Mouse (Mus musculus): ENCODE results near the gene Qrich2. TPM values are rescaled to one million over a fixed set of nuclear protein-coding genes. Genes with fewer than 3 reads are reported as not detected.
"Not testable (repeated sequence)": the region's sequence is repeated elsewhere in the genome, so short reads cannot be mapped to it uniquely, and the experiment has no call there.

Qrich2 gene
- polyA plus RNA-seq, 1 experiment from 2014 or later = not detected

- no peak overlapping the region for H3K4me3 ChIP-seq
- H3K4me1 ChIP-seq (replicated peaks) = peaks cover 14% of the 10 kb centered on the region
- WGBS = 91% methylated on average over 5 of the region's 5 CpGs
- H3K27ac ChIP-seq = no peak overlapping the region
- H3K9me3 ChIP-seq (replicated peaks) = no peaks in the 10 kb centered on the region
- no peak overlapping the region for H3K9ac ChIP-seq
- H3K36me3 ChIP-seq = no peaks in the 10 kb centered on the region
- ATAC-seq (replicated peaks; ENCODE audit: insufficient number of reproducible peaks, insufficient read depth, low FRiP score, low read depth) = no peak
- no peaks in the 10 kb centered on the region for H3K27me3 ChIP-seq
- H3K4me2 ChIP-seq = no peak overlapping the region
These were observed 49.0 kb downstream of the Qrich2 start for GRCm38 (mm10) chr11:116417054-116417453.

- ATAC-seq (replicated peaks; ENCODE audit: insufficient number of reproducible peaks, insufficient read depth, low FRiP score, low read depth) = no peak
- WGBS = 64% methylated on average over 6 of the region's 6 CpGs
- Histone ChIP-seq H3K4me2 (no peak overlapping the region), H3K36me3 (no peaks in the 10 kb centered on the region), H3K9ac (peak overlapping the region; percentile 12; the same call in 1 of the 2 replicates), H3K4me1 (replicated peaks) (peaks cover 21% of the 10 kb centered on the region), H3K27ac (0 out of 2 replicates have a peak overlapping the region, but pooled peaks have one; percentile 10), H3K27me3 (no peaks in the 10 kb centered on the region; the same call in 1 of the 2 replicates), H3K4me3 (no peak overlapping the region), H3K9me3 (replicated peaks) (no peaks in the 10 kb centered on the region)
These were observed 49.7 kb downstream of the Qrich2 start for GRCm38 (mm10) chr11:116416196-116416943.

- H3K27ac ChIP-seq = no peak overlapping the region
- peak overlapping the region; percentile 99 for H3K4me2 ChIP-seq
- H3K27me3 ChIP-seq = no peaks in the 10 kb centered on the region; the same call in 1 of the 2 replicates
- H3K36me3 ChIP-seq = no peaks in the 10 kb centered on the region
- H3K4me1 ChIP-seq (replicated peaks) = peaks cover 23% of the 10 kb centered on the region
- H3K4me3 ChIP-seq = peak overlapping the region; percentile 82
- no peak for ATAC-seq (replicated peaks; ENCODE audit: insufficient number of reproducible peaks, insufficient read depth, low FRiP score, low read depth)
- peak overlapping the region; percentile 71 for H3K9ac ChIP-seq
- no peaks in the 10 kb centered on the region for H3K9me3 ChIP-seq (replicated peaks)
- WGBS = 73% methylated on average over 4 of the region's 4 CpGs
These were observed 52.4 kb downstream of the Qrich2 start for GRCm38 (mm10) chr11:116413631-116414022.

GRCm38 (mm10) chr11:116412904-116413630, 53.0 kb downstream of the Qrich2 start, which contains the start of gene Rnf157:
Gene Rnf157, minus strand, starts transcription at chr11:116413032.
- Histone ChIP-seq H3K4me2 (peak within 1 kb of the TSS; percentile 99), H3K27me3 (no peaks in the 10 kb centered on the region; the same call in 1 of the 2 replicates), H3K27ac (peak within 1 kb of the TSS; percentile 11; the same call in 1 of the 2 replicates)

GRCm38 (mm10) chr11:116412028-116412827, 53.8 kb downstream of the Qrich2 start:
- Histone ChIP-seq H3K9me3 (replicated peaks) (no peaks in the 10 kb centered on the region), H3K36me3 (no peaks in the 10 kb centered on the region), H3K9ac (peak overlapping the region; percentile 71), H3K4me1 (replicated peaks) (peaks cover 19% of the 10 kb centered on the region), H3K27ac (peak overlapping the region; percentile 11; the same call in 1 of the 2 replicates), H3K27me3 (no peaks in the 10 kb centered on the region; the same call in 1 of the 2 replicates), H3K4me2 (peak overlapping the region; percentile 99), H3K4me3 (peak overlapping the region; percentile 82)
- WGBS = 1% methylated on average over 70 of the region's 76 CpGs
- ATAC-seq (replicated peaks; ENCODE audit: insufficient number of reproducible peaks, insufficient read depth, low FRiP score, low read depth) = peak; percentile 34

More at GRCm38 (mm10) chr11:116412904-116413630, 53.0 kb downstream of the Qrich2 start, which contains the start of gene Rnf157:
- peak within 1 kb of the TSS; percentile 82 for H3K4me3 ChIP-seq
- peak within 1 kb of the TSS; percentile 71 for H3K9ac ChIP-seq
- 2% methylated on average over 67 of the region's 82 CpGs for WGBS
- peaks cover 20% of the 10 kb centered on the region for H3K4me1 ChIP-seq (replicated peaks)
- ATAC-seq (replicated peaks; ENCODE audit: insufficient number of reproducible peaks, insufficient read depth, low FRiP score, low read depth) = peak; percentile 90
- H3K9me3 ChIP-seq (replicated peaks) = no peaks in the 10 kb centered on the region
- no peaks in the 10 kb centered on the region for H3K36me3 ChIP-seq

GRCm38 (mm10) chr11:116411582-116411981, 54.5 kb downstream of the Qrich2 start:
- peak overlapping the region; percentile 71; the same call in 1 of the 2 replicates for H3K9ac ChIP-seq
- no peaks in the 10 kb centered on the region for H3K9me3 ChIP-seq (replicated peaks)
- H3K27me3 ChIP-seq = no peaks in the 10 kb centered on the region; the same call in 1 of the 2 replicates
- peak overlapping the region; percentile 99 for H3K4me2 ChIP-seq
- 32% methylated on average over 6 of the region's 6 CpGs for WGBS
- no peaks in the 10 kb centered on the region for H3K36me3 ChIP-seq
- no peak for ATAC-seq (replicated peaks; ENCODE audit: insufficient number of reproducible peaks, insufficient read depth, low FRiP score, low read depth)
- H3K4me1 ChIP-seq (replicated peaks) = peaks cover 19% of the 10 kb centered on the region
- no peak overlapping the region for H3K27ac ChIP-seq
- peak overlapping the region; percentile 82 for H3K4me3 ChIP-seq

GRCm38 (mm10) chr11:116410415-116410814, 55.6 kb downstream of the Qrich2 start:
- peaks cover 19% of the 10 kb centered on the region for H3K4me1 ChIP-seq (replicated peaks)
- not testable (repeated sequence) for H3K9me3 ChIP-seq (replicated peaks); H3K27me3 ChIP-seq; H3K36me3 ChIP-seq; H3K27ac ChIP-seq; H3K4me3 ChIP-seq; ATAC-seq (replicated peaks; ENCODE audit: insufficient number of reproducible peaks, insufficient read depth, low FRiP score, low read depth); H3K4me2 ChIP-seq; H3K9ac ChIP-seq
- 90% methylated on average over 4 of the region's 4 CpGs for WGBS

- Histone ChIP-seq H3K27ac (no peak overlapping the region), H3K4me3 (no peak overlapping the region), H3K4me1 (replicated peaks) (peaks cover 19% of the 10 kb centered on the region), H3K4me2 (no peak overlapping the region), H3K9me3 (replicated peaks) (no peaks in the 10 kb centered on the region), H3K9ac (no peak overlapping the region), H3K27me3 (no peaks in the 10 kb centered on the region; the same call in 1 of the 2 replicates), H3K36me3 (no peaks in the 10 kb centered on the region)
- WGBS = 78% methylated on average over 3 of the region's 3 CpGs
- ATAC-seq (replicated peaks; ENCODE audit: insufficient number of reproducible peaks, insufficient read depth, low FRiP score, low read depth) = no peak
These were observed 57.0 kb downstream of the Qrich2 start for GRCm38 (mm10) chr11:116409008-116409407.

GRCm38 (mm10) chr11:116406231-116406728, 59.8 kb downstream of the Qrich2 start:
- H3K36me3 ChIP-seq = no peaks in the 10 kb centered on the region
- no peak overlapping the region for H3K4me2 ChIP-seq
- H3K4me3 ChIP-seq = no peak overlapping the region
- peaks cover 2% of the 10 kb centered on the region; the same call in 1 of the 2 replicates for H3K4me1 ChIP-seq (replicated peaks)
- ATAC-seq (replicated peaks; ENCODE audit: insufficient number of reproducible peaks, insufficient read depth, low FRiP score, low read depth) = no peak
- H3K9ac ChIP-seq = no peak overlapping the region
- H3K27ac ChIP-seq = no peak overlapping the region
- 86% methylated on average over 16 of the region's 16 CpGs for WGBS
- H3K9me3 ChIP-seq (replicated peaks) = no peaks in the 10 kb centered on the region
- H3K27me3 ChIP-seq = no peaks in the 10 kb centered on the region; the same call in 1 of the 2 replicates

- Histone ChIP-seq H3K4me1 (replicated peaks) (peaks cover 2% of the 10 kb centered on the region; the same call in 1 of the 2 replicates), H3K27ac (no peak overlapping the region), H3K4me2 (no peak overlapping the region), H3K9ac (no peak overlapping the region), H3K4me3 (no peak overlapping the region), H3K27me3 (no peaks in the 10 kb centered on the region), H3K9me3 (replicated peaks) (no peaks in the 10 kb centered on the region), H3K36me3 (no peaks in the 10 kb centered on the region)
- no peak for ATAC-seq (replicated peaks; ENCODE audit: insufficient number of reproducible peaks, insufficient read depth, low FRiP score, low read depth)
- WGBS = 86% methylated on average over 4 of the region's 4 CpGs
These were observed 60.4 kb downstream of the Qrich2 start for GRCm38 (mm10) chr11:116405601-116406000.
